Mouse (Mus musculus) embryonic facial prominence, embryonic 13.5 days (tissue): ENCODE measurements at regions not wholly inside any gene's neighbourhood (a gene's known extent, or its start where the extent isn't known, plus 50 kb on each side); places are given as distances from the start of the nearest gene placed in this dataset.
"Not testable (repeated sequence)": the region's sequence is repeated elsewhere in the genome, so short reads cannot be mapped to it uniquely, and the experiment has no call there.

Experiments
- ATAC-seq: fragments of 200-750 bp; cut with Nextera tagmentation; 2 replicates; pipeline ENCODE4 v1.8.0; 2017; ENCODE audit warnings: low read depth; ENCODE audit not compliant: insufficient number of reproducible peaks, insufficient read depth, low FRiP score, low TSS enrichment
- H3K27ac ChIP-seq: fragments of 300-500 bp; sonication (generic); 2 replicates; pipeline ENCODE4 v1.5.1; 2015; ENCODE audit warnings: moderate library complexity, mild to moderate bottlenecking, inconsistent platforms
- H3K27me3 ChIP-seq: fragments of 300-500 bp; sonication (generic); 2 replicates; pipeline ENCODE4 v1.6.1; 2015; ENCODE audit warnings: mild to moderate bottlenecking, inconsistent platforms
- H3K36me3 ChIP-seq: fragments of 300-500 bp; sonication (generic); 2 replicates; pipeline ENCODE4 v1.6.1; 2015; ENCODE audit warnings: mild to moderate bottlenecking, inconsistent platforms
- H3K4me1 ChIP-seq: fragments of 300-500 bp; sonication (generic); 2 replicates; pipeline ENCODE4 v1.6.1; 2015; ENCODE audit warnings: inconsistent platforms
- H3K4me2 ChIP-seq: fragments of 300-500 bp; sonication (generic); 2 replicates; pipeline ENCODE4 v1.6.1; 2015; ENCODE audit warnings: moderate library complexity, mild to moderate bottlenecking, inconsistent platforms
- H3K4me3 ChIP-seq: fragments of 300-500 bp; sonication (generic); 2 replicates; pipeline ENCODE4 v1.5.1; 2015; ENCODE audit warnings: mild to moderate bottlenecking, inconsistent platforms
- H3K9ac ChIP-seq: fragments of 300-500 bp; sonication (generic); 2 replicates; pipeline ENCODE4 v1.6.1; 2015; ENCODE audit warnings: mild to moderate bottlenecking, inconsistent platforms
- H3K9me3 ChIP-seq: fragments of 300-500 bp; sonication (generic); 2 replicates; pipeline ENCODE4 v1.6.1; 2016; ENCODE audit warnings: inconsistent platforms
- WGBS: fragments of 180-500 bp; shearing (Covaris S2); methylation state at CpG from one replicate; pipeline ENCODE4 v1.1.7; 2015; ENCODE audit warnings: mixed read lengths; 5-methylcytosine and 5-hydroxymethylcytosine counted together

- H3K27me3 ChIP-seq, H3K9ac ChIP-seq, H3K27ac ChIP-seq, ATAC-seq, H3K36me3 ChIP-seq, H3K4me3 ChIP-seq, H3K4me2 ChIP-seq, H3K9me3 ChIP-seq, H3K4me1 ChIP-seq: not testable (repeated sequence)
- WGBS: no CpG with 5 or more reads among the region's 5 CpGs
Observed at GRCm38 (mm10) chr17:6538723-6539122, 62.7 kb upstream of the Dynlt1c start.

GRCm38 (mm10) chr17:6547064-6547760 lies 54.3 kb upstream of the Dynlt1c start:
- not testable (repeated sequence) for H3K27ac ChIP-seq, H3K9ac ChIP-seq, H3K4me3 ChIP-seq, H3K4me1 ChIP-seq, H3K27me3 ChIP-seq, H3K4me2 ChIP-seq, H3K36me3 ChIP-seq, H3K9me3 ChIP-seq
- no CpG with 5 or more reads among the region's 8 CpGs for WGBS
- peak; percentile 46; the same call in 1 of the 2 replicates for ATAC-seq

- H3K9ac ChIP-seq, H3K36me3 ChIP-seq, H3K27me3 ChIP-seq, H3K4me1 ChIP-seq, H3K27ac ChIP-seq, H3K4me3 ChIP-seq, ATAC-seq, H3K9me3 ChIP-seq, H3K4me2 ChIP-seq: not testable (repeated sequence)
- WGBS: no CpG with 5 or more reads among the region's 6 CpGs
Observed at GRCm38 (mm10) chr17:6547937-6548336, 53.5 kb upstream of the Dynlt1c start.
